Mouse (Mus musculus) brain, embryonic 14.5 days (tissue): ENCODE data around the gene Qrich1. TPM values are rescaled to one million over a fixed set of nuclear protein-coding genes. Genes with fewer than 3 reads are reported as not detected.

ENCODE experiments used
- DNase-seq: peaks from one replicate; pipeline ENCODE4 v3.0.0-alpha.2; 2011; ENCODE audit warnings: low read depth
- CTCF ChIP-seq: fragments of 200-500 bp; IDR thresholded peaks from 2 replicates; pipeline ENCODE4 v1.5.1; 2012; ENCODE audit warnings: inconsistent platforms, mild to moderate bottlenecking, moderate library complexity, borderline replicate concordance; ENCODE audit not compliant: insufficient read depth, insufficient read length; ENCODE audit errors: extremely low read depth
- POLR2A ChIP-seq: fragments of 200-500 bp; IDR thresholded peaks from 2 replicates; pipeline ENCODE4 v1.6.1; 2012; ENCODE audit warnings: mild to moderate bottlenecking, inconsistent platforms, borderline replicate concordance; ENCODE audit not compliant: poor library complexity, insufficient read depth, insufficient read length, severe bottlenecking; ENCODE audit errors: extremely low read depth
- polyA plus RNA-seq: library from polyadenylated mRNA; depleted of rRNA; stranded (reverse); fragments of >200 nt; gene quantifications from 2 replicates; pipeline ENCODE4 v1.2.3, GENCODE M21; 2012

Qrich1 gene
- polyA plus RNA-seq, 1 experiment, result 166 TPM

DNA sequence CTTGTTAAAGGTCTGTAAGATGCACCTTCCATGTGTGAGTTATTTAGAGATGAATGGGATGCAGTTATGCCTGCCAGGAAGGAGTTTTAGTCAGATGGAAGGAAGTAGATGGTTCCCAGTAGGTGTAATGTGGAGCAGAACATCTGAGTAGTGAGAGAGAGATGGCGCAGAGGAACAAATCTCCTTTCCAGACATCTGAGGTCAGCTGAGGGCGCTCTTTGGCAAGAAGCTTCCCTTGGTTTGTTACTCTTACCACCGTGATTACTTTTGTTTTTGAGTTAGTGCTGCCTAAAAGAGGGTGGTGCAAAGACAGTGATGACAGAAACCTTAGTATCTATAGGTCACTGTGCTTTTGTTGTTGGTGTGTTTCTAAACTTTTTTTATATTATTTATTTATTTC is 8.8 kb downstream of the Qrich1 start:
- DNase-seq, result no peak
- TF ChIP-seq POLR2A, result no peak
- no peak for TF ChIP-seq CTCF

DNA sequence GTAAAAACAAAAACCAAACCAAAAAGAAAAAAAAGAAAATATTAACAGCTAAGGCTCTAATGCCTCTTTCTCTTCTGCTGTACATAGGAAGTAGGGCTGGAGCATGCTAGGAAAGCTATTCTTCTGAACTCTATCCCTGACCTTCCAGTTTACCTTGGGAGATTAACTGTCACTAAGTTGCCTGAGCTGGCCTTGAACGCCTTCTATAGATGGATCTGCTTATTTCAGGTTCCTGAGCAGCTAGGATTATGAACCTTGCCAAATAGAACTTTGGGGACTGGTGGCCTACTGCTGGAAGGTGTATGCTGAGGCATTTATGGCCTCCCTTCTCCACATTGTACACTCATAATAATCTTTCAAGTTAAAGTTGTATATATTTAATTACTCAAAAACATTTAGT is 14.3 kb downstream of the Qrich1 start:
- no peak for DNase-seq
- TF ChIP-seq POLR2A (no peak), CTCF (no peak)

DNA sequence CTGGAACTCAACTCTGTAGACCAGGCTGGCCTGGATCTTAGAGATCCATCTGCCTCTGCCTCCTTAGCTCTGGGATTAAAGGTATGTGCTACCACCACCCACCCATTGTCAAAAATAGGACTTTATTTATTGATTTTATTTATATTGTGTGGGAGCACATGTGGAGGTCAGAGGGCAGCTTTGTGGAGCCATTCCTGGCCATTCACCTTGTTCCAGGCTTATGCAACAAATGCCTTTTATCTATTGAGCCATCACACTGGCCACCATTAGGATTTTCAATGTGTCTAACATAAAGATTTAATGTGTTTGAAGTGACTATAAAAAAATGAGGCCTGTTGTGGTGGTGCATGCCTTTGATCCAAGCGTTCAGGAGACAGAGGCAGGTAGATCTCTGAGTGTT is 14.9 kb downstream of the Qrich1 start:
- TF ChIP-seq POLR2A (no peak), CTCF (no peak)
- DNase-seq, result no peak

DNA sequence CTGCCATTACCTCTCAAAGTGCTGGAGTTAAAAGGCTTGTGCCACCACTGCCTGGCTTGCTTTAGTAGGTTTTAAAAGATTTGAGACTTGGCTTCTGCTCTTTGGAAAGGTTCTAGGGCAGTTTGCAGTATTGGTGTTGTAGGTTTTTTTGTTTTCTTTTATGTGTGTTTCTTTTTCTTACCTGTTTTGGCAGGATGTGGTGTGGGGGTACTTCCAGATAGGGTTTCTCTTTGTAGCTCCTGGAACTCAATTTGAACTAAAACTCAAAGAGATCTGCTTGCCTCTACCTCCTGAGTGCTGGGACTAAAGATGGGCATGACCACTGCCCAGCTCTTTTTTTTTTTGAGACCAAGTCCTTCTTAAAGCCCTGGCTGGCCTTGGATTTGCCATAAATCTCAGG is 24.2 kb downstream of the Qrich1 start:
- DNase-seq, result no peak
- no peak for TF ChIP-seq CTCF
- no peak for TF ChIP-seq POLR2A

DNA sequence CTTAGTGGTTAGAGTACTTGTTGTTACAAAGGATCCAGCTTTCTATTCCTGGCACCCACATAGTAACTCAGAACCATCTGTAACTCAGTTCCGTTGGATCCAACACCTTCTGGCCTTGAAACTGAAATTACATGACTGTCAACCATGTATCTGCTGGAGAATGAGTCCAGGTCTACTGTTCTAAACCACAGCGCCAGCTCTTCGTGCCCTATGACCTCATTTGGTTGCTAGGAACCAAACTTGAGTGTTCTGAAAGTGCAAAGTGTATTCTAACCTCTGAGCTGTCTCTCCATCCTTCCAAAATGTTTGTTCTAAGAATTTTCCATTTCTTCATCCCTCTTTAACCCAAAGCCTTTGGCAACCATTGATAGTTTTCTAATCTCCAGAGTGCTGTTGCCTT is 29.4 kb downstream of the Qrich1 start:
- no peak for DNase-seq
- no peak for TF ChIP-seq POLR2A
- TF ChIP-seq CTCF, result no peak

DNA sequence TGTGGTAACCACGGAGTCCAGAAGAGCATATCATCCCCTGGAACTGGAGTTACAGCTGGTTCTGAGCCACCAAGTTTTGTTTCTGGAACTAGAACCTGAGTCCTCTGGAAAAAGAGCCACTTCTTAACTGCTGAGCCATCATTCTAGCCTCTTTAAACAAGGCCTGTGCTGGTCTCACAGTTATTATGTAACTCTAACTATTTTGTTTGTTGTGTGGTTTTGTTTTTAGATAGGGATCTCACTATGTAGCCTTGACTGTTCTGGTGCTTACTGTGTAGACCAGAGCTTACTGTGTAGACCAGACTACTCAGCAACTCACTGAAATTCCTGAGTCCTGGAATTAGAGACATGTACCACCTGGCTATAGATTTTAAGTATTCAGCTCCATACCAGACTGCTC is 30.3 kb downstream of the Qrich1 start:
- DNase-seq, result no peak
- no peak for TF ChIP-seq POLR2A
- TF ChIP-seq CTCF, result no peak

DNA sequence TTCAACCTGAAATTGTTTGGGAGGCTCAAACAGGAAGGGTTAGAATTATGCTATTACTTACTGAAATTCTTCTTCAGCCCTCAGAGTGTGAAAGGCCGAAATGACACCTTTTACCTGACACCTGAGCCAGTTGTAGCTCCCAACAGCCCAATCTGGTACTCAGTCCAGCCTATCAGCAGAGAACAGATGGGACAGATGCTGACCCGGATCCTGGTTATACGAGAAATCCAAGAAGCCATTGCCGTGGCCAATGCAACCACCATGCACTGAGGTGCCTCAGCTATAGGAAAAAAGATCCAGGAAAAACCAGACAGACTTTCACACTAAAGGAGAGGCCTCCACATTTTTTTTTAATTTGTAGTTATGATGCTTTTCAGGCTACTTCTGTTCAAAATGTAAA is 42.6 kb downstream of the Qrich1 start:
- TF ChIP-seq CTCF (no peak), POLR2A (no peak)
- DNase-seq, result no peak

DNA sequence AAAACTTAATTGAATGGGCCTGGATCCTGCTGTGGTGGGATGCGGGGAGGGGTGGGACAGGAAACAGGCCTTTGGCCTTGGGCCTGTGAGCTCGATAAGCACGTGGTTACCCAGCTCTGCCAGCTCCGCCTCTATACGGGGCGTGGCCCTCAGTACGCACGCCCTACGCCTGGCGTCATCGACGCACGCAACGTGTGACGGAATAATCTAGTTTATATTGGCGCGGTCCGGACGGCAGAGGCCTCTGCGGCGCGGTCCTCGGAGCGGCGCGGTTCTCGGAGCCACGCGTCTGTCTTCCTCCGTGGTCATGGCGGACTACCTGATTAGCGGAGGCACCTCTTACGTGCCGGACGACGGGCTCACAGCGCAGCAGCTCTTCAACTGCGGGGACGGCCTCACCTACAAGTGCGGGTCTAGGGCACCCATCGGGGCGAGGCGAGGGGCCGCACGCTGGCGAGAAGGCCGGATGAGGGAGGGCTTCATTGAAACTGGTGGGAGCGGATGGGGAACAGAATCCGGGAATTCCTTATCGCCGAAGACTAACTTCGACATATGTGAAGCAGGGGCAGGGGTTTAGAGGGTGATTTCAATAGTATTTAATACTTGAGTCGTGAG is 43.7 kb downstream of the Qrich1 start, which contains the start of gene Impdh2:
Impdh2 (plus strand) TSS at position 60 of the 615 bp plus-strand sequence.
- peak; percentile 99 for DNase-seq
- TF ChIP-seq POLR2A (peak; percentile 59; the same call in 1 of the 2 replicates), CTCF (no peak)

DNA sequence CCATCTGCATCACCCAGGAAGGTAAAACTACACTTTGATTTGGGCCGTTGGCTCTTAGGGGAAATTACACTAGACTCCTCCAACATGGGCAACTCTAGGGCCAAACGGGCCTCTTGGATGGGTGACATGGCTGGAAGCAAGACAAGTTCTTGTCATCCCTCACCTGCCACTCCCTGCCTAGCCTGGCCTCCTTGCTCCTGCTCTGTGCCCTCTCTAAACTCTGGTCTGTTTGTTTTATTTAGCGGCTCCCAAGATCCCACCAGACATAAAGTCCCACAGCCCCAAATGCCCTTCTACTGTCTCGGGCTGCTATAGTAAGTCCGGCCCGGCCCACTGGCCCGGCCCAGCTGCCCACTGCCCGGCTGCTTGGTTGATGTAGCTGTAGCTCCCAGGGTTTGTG is 47.1 kb downstream of the Qrich1 start:
- TF ChIP-seq CTCF, result no peak
- no peak for TF ChIP-seq POLR2A
- DNase-seq, result no peak

DNA sequence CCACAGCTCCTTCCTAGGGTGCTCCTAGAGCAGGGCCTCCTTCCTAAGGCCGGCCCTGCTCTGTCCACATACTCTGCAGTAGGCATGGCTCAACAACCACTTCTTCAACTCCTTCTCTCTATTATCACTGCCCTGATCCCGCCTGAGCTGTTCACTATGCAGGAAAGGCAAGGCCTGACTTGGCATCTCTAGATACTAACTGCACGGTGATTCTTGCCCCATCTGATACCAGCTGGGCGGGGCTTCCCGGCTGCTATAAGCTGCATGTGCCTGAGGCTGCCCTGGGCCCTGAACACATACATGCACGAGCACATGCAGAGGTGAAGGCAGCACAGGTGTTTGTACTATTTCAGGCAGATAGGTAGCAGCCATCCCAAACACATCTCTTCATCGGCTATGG is 47.5 kb downstream of the Qrich1 start:
- no peak for DNase-seq
- TF ChIP-seq CTCF (no peak), POLR2A (no peak)

DNA sequence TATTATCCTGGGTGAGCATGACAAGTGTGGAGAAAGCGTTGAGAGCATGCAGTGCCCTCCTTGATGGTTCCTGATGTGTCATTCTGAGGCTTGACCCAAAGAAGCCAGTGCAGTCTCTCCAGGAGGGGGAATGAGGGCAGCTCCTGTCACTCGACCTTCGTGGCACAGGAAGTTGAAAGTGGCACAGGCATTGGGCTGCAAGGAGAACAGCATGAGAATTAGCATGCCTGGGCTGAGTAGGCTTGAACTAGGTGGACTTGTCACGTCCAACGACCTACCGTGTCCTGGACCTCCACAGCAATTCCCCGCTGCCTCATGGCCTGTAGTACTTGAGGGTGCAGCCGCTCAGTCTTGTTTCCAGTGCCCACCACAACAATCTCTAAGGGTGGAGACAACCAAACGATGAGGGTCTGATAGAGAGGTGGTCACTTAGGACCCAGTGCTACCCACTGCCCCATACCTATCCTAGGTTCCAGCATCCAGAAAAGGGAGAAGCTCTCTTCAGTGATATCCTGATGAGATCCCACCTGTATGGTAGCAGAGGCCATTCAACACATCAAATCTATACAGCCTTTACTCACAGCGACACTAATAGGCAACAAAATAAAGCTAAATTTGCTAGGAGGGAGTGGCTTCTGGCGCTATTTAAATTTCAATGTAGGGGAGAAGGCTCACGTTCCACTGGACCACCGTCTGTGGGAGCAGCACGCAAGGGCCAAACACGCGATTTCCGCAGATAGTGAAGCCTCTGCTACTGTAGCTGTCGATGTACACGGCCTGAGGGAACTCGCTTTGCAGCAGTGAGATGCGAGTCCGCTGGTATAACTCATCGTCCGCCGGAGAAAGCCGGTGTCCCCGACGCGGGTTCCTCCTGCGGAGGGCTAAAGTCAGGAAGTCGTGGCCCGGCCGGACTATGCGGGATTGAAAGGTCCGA is 49.5 kb downstream of the Qrich1 start:
- no peak for TF ChIP-seq CTCF
- no peak for TF ChIP-seq POLR2A
- DNase-seq, result no peak
